Mouse (Mus musculus) megakaryocyte, embryonic 14.5 days (primary cell): ENCODE results near the gene Nudc.

Source experiments
- FLI1 ChIP-seq: IDR thresholded peaks from 2 replicates; pipeline ENCODE4 v1.6.1; 2012; ENCODE audit warnings: low read length, inconsistent platforms, mixed read lengths
- GATA1 ChIP-seq: IDR thresholded peaks from 3 replicates; pipeline ENCODE4 v1.6.1; 2012; ENCODE audit warnings: mixed read lengths, low read length, inconsistent platforms, borderline replicate concordance

DNA sequence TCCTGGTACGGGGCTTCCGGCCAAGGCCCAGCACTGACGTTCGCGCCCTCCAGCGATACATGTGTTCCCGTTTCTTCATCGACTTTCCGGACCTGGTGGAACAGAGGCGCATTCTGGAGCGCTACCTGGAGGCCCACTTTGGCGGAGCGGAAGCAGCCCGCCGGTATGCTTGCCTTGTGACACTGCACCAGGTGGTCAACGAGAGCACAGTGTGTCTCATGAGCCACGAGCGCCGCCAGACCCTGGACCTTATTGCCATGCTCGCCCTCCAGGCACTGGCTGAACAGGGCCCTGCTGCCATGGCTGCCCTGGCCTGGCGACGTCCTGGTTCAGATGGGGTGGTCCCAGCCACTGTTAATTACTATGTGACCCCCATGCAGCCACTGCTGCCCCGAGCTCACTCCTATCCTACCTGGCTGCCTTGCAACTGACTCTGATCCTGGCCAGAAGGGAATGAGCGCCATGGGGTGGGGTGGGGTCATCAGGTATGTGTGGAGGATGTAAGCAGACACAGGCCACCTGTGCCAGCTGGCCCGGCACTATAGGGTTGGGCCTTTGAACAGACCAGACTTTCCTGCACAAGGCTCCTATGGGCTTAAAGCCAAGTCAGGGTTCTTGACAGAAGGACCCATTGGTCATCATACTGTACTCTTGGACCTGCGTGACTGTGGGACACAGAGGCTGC lies 59.0 kb downstream of the Nudc start:
- TF ChIP-seq GATA1 = no peak
- no peak for TF ChIP-seq FLI1
